Mouse (Mus musculus): ENCODE data around the gene Naa35.
A peak's percentile ranks its signal among the peaks of the same experiment; 100 is the strongest.

The Naa35 gene

DNA sequence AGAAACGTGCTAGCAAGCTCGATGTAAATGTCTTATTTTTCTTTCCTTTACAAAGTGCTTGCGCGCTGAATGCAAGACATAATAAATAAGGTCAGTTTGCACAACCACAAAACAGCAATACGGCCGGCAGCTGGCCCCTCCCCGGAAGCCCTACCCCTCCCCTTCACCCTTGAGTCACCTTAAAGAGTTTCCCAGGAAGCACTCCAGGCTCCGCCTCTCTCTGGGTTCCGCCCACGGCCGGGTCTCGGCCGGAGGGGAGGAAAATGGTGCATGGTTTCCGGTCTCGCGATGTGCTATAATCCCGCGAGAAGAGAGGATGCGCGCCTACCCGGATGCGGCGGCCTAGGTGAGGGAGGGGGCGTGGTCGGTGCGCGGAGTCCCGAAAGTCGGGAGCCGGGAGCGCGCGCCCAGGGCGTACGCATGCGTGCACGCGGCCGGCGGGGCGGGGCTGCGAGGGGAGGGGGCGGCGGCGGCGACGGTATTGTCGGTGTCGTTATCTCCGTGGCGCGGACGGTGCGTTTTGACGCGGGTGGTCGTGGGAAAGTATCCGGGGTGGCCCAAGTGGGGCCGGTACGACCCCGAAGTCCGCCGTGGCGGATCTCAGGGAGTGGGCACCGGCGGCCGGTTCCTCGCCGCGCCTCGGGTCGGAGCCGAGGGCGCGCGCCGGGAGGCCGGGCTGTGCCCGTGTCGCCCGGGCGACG, at the start of gene Naa35, which contains the start of gene Agtpbp1:
Gene Naa35, plus strand, starts transcription at position 313 of the 701 bp plus-strand sequence.
Gene Agtpbp1, minus strand, starts transcription at position 281 of the 701 bp plus-strand sequence.
- peak; percentile 99 to 100 for DNase-seq

DNA sequence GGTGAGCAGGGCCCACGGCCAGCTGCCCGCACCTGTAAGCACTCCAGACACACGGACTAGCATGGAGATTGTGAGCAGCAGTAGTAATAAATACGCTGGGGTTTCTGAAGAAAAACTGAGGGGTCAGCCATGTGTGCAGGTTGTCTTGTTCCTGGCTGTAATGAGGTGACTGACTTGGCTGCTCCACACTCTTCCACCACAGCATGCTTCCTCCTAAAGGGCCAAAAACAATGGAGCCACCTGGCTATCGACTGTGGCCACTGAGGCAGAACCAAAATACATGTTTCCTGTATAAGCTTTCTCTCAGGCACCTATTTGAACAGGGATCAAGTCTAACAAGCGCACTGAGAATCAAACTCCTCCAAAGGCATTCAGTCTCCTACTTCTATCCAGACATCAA, 49.3 kb upstream of the Naa35 start:
- peak; percentile 46 to 60 for DNase-seq

DNA sequence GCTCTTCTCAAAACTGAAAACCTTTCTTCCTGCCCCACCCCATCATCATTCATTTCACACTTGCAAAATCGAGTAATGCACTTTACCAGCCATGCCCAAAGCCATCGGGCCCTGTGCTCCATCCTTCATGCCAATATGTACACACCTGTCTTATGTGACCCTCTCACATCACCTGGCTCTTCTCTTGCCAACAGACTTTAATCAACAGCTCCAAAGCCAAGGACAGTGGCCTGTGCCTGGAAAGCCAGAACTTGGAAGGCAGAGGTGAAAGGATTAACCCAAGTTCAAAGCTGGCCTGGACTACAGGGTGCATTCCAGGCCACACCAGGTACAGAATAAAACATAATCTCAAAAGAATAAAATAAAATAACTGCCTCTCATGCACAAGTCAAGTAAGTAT, 48.4 kb upstream of the Naa35 start:
- no peak for DNase-seq

DNA sequence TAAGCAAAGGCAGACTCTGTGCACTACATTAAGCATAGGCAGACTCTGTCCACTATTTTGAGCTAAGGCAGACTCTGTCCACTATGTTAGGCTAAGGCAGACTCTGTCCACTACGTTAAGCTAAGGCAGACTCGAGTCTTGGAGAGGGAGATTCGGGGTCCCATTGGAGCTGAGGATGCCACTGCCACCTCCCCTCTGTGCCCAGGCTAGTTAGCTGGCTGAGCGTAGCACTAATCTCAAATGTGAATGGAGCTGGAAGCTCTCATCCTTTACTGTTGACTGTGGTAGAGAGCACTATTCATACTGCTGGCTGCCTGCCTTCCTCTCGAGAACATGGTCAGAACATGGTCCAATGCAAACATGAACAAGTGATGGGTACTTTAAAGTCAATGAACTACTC, 46.4 kb upstream of the Naa35 start:
- no peak for DNase-seq

DNA sequence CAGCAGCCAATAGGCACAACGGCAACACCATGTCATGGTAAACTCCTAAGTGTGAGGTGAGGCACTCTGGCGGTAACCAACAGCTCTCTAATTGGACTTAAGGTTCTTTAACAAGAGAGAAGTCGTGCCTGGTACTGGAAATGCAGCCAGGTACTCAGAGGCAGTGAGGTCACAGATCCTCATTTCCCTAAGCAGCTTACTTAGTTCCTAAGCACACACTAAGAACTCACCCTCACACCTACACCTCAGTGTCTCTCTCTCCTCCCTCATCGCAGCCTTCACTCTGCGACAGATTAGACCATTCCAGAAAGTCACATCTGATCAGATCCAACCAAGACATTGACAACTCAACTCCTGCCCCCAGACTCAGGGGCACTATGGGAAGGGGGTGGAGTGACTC, 45.0 kb upstream of the Naa35 start:
- DNase-seq = no peak

DNA sequence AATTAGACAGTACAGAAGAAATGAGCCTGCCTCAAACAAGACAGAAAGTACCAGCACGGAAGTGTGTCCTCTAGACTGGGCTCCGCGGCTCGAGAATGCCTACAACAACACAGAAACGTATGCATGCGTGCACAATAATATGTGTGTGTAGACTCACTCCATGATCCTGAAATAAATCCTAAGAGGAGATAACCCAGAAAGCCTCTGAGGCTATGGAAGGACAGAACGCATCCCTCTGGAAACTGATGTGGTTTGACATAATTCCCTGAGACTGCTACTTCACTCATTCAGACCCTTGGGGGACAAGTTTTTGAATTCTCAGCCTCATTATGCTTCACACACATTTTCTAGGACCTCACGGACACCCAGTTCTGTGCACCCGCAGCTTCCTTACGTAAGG, 42.6 kb upstream of the Naa35 start:
- no peak for DNase-seq

DNA sequence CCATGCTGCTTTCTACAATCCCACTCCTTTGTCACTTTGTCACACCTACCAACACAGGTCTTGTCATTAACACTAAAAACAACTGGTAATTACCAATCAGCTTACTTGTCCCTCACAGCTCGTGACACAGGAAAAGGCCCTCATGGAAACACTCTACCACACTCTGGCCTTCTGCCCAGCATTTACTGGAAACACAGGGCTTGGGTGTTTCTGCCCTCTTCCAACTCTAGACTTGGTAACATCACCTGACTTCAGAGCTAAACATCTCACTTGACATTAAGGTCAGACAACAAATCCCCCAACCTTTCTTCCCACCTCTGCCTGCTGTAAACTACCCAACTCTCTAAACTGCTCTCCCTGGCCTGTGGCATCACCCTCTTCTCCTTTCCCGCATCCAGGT, 38.0 kb upstream of the Naa35 start:
- DNase-seq = no peak

DNA sequence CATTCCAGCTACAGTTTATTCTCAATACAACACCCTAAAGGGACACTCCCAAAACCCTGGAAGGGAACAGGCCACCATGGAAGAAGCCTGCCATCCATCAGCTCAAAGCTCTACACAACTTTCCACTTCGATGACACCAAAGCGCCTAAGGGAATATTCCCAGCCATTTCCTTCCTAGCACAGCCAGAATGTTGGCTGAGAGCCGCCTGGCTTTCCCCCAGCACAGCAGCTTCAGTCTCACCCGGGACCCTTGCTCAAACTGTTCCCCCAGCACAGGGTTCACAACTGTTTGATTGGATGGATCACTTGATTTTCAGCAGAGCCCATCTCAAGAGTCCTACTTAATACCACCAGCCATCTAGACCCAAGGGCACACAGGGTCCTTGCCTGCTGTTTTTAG, 37.3 kb upstream of the Naa35 start:
- no peak for DNase-seq

DNA sequence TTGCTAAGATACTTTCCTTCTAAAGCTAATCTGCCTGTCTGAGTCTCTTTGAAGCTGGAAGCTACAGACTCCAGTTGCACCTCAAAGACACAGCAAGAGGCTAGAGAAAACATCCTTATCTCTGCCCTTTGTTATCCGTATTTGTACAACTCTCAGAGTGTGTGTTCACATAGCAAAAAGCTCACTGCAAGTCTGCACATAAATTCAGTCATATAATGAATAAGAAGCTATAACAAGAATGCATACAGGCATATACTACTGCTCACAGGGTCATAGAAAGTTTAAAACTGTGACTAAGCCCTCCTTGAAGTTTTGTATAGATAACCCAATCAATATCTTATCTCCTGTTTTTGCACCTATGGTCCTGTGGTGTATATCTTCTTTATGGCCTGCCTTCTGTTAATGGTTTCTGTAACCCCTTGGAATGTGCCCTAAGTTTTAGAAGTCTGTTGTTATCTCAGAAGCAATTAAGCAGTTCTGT, 35.7 kb upstream of the Naa35 start:
- DNase-seq = no peak

DNA sequence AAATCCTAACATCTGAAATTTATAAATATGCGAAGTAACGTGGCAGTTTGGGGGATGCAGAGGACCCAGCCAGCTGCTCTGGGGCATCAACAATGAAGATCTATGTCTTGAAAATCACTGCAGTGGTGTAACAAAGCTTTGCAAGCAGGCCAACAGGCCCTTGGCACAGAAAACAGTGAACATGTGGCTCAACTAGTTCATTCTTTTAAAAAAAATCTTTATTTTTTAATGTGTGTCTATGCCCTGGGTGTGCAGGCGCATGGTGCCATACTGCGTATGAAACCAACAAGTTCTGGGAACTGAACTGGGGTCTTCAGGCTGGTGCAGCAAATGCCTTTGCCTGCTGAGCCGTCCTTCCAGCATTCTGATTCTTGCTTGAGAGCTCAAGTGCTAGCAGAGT, 32.8 kb upstream of the Naa35 start:
- no peak for DNase-seq

DNA sequence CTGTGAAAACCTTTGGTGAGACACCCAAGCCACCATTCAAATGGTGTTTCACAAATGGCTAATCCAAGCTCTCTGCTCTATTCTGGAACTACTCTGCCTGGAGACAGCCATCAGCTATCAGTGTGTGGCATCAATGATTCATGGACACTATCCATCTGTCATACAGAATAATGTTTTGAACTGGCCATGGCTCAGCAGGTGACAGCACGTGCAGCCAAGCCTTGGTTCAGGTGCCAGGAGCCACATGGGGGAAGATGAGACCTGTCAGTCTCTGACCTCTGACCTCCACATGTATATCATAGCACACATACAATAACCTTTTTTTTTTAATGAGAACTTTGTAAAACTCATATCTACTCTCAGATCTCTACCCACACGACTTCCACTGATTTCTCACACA, 32.3 kb upstream of the Naa35 start:
- DNase-seq = peak; percentile 74 to 78

DNA sequence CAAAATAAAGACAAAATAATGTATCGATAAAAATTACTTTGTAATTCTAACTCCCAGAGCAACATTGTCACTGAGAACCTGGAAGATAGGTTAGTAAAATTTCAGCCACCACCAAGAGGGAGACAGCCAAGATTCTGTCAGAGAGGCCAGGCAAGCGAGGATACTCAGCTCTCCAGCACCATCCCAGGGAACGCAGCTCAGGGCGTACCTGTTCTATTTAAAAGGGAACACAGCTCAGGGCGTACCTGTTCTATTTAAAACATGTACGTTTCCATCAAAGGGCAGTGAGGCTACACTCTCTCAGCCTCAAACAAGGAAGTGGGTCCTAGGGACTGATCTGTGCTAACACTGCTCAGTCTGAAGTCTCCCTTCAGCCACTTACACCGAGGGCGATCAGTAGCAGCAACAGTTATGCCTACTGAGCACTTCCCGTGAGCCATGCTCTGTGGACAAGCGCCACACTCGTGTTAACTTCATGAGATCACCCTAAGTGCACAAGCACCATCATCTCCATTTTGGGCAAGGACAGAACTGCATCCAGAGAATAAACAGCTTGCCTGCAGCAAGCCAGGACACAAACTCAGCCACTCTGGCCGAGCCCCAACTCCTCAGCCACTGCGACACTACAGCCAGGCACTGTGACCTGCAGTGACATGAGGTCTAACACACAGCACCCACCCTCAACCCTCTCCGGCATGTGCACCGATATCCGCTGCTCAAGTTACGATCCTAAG, 30.1 kb upstream of the Naa35 start:
- peak; percentile 65 for DNase-seq

DNA sequence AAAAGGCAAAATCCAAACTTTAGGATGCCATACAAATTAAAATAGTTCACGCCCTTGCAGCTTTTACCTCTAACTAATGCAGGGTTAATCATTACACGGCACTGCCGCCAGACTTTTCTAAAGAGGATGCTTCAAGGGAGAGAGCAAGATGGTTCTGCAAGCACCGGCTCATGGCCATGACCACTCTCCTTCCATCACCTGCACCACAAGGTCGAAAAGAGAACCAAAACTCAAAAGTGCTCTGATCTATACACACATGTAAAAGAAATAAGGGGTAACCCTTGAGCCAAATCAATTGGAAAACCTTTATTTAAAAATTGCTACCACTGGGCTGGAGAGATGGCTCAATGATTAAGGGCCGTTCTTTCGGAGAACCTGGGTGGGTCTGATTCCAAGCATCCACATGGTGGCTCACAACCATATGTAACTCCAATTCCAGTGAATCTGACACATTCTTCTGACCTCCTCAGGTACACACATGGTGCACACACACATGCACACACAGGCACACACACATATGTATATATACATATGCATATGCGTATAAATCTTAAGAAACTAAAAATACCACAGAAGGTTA, 29.4 kb upstream of the Naa35 start:
- DNase-seq = peak in 1 of 2 experiments; percentile 36

DNA sequence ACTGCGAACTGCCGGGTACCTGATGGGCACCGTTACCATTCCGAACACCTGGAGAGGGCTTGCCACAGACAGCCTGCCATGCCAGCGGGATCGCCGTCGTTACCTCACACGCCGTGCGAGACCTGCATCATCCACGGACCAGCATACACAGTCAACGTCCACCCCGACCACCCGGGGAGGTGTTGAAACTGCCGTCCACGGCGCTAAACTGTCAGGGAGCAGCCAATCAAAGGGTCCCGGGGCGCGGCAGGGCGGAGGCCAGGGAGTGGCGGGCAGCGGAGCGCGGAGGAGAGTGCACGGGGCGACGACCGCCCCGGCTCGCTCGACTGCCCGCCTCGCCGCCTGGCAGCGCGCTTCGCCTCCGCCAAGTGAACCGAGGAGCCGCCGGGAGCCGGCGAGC, 28.4 kb upstream of the Naa35 start:
- DNase-seq = peak; percentile 71 to 72

DNA sequence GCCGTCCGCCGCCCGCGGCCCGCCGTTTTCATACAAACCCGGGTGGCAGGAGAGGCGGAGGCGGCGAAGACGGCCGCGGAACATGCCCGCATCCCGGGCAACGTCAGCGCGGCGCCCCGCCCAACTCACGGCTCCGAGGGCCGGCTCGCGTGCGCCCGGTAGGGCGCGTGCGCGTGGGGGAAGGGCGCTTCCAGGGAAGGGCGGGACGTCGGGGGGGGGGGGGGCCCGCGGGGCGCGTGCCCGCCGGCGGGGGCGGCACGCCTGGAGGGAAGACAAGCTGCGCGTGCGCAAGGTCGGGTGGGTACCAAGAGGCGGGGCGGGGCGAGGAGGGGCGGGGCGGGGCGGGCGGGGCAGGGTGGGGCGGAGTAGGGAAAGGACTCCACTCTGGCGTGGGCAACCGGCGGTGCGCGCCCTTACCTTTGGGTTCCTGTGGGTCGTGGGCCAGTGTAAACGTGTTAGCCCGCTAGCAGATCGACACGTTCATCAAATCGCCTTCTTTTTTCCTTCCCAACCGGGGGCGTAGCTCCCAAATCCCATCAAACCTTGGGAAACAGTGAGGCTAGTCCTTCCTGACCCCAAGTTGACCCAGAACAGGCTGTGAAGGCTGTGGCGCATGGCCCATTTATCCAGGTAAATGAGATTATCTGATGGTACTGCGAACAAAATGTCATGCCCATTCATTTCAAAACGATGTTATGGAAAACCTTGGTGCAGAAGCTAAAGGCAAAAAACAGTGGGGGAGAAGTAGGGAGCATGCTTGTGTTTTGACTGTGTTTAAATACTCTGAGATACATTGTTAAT, 27.7 kb upstream of the Naa35 start:
- DNase-seq = peak; percentile 89 to 93

DNA sequence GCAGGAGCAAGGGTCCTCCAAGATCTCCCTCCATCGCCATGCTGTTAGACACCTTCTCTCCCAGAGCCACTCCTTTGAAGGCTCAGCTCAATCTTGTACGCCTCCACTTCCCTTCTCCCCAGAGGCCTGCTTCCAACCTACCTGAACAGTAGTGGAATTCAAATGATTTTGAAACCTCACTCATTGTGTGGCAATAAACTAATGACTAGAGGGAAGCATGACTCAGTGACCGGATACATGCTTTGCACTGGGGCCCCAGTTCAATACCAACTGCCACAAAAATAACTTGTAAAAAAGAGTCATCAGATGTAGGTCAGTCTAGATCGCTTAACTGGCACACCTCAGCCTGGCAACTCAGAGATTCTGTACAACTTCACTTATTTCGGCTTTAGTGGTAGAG, 26.3 kb upstream of the Naa35 start:
- no peak for DNase-seq

DNA sequence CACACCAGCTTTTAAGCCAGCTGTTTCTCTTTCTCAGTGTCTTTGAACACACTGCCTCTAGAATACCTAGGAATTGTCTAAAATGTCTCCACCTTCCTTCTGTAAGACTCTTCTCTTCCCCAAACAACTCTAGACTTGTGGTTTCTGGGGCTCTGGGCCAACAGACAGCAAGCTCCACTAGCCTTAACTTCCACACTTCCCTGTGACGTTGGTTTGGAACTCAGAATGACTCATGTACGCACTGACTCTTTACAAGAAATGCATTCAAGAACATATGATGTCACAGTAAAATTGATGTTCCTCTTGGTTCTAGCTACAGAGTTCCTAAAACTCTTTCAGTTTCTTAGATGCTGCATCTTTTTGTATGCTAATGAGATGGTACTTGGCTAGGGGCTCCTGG, 22.6 kb upstream of the Naa35 start:
- DNase-seq = no peak

DNA sequence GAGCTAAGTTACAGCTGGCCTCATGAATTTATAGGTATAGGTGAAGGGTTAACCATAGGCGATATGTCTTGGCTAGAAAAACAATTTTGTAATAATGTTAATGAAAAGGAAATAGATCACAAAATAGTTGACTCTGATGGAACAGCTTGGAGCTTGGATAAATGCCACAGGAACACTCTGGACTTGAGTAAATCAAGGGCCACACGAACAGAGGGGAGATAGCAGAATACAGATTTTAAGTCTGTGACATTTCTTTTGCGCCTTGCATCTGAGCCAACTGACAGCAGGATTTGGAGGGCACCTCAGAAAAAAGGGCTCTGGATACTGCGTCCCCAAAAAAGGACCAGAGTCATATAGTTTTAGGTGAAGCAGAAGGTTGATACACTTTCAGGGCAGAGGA, 20.6 kb upstream of the Naa35 start:
- DNase-seq = no peak

DNA sequence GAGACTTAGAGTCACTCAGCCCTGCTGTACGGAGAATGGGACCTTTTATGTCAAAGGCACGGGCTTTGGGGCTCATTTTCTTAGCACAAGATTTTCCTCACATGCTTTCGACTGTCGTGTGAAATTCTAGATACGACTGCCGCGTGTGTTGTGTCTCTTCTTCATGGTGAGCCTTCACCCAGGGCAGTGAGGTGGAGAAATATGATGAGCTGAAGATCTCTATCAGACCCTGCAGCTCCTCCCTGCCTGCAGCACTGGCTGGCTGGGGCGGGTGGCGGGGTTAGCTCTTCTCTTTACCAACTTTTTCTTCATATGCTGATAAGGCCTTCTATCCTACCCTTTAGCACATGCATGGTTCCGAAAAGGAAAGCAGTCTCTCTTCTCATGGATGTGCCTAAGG, 20.1 kb upstream of the Naa35 start:
- DNase-seq = no peak

DNA sequence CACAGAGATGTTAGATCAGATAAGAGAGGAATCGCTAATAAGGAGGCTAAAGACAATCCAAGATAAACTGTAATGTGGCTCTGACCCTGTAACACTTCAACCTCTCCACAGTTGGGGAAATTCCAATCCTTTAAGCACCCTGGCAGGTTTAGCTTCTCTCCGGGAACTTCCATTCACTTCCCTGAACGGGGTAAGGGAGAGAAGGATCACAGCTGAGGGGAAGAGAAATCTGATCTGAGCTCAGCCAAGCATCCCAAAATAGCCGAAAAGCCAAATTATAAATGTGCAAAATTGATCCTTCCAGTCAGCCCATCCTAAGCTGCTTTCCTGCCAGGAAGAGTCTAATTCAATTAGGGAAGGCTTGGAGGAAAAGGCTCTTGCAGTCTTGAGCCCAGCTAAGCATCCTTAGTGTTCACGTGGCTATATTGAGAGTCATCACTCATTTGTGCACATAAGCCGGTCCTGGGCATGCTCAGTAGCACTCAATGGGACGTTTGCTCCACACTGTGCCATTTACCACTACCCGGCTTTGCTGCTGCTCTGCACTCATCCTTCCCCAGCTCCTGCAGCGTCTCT, 19.0 kb upstream of the Naa35 start:
- DNase-seq = no peak

DNA sequence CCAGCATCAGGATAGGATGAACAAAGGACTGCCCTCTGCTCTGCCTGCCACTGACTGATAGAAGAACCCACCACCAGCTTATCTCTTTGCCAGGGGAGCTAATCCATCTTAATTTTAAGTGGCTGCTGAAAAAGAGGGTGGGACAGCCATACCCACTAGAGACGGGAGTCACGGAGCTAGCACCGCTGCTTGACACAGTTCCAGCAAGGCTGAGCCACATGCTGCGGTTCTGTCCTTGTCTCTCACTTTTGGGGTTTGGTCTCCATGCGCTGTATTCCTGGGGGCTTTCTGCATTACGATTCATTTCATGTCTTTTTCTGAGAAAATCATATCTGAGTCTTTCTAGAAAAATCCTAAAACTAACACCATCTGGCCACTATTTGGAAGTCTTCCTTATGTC, 14.0 kb upstream of the Naa35 start:
- DNase-seq = no peak

DNA sequence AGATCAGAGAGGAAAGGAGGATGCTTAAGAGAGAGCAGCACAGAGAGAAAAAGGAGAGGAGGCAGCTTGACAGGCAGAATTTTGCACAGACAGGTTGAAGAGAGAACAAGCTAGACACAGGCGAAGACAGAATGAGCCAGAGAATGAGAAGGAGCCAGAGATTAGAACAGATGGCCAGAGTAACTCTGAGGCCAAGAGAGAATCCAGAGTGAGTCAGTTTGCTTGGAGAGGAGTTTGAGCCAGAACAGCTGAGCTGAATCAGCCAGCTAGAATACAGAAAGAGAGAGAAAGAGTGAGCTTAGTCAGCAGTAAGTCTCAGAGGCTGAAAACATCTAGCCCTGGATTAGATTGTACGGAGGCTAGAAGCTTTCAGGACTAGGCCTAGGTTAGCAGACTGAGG, 12.5 kb upstream of the Naa35 start:
- peak in 1 of 2 experiments; percentile 21 for DNase-seq

DNA sequence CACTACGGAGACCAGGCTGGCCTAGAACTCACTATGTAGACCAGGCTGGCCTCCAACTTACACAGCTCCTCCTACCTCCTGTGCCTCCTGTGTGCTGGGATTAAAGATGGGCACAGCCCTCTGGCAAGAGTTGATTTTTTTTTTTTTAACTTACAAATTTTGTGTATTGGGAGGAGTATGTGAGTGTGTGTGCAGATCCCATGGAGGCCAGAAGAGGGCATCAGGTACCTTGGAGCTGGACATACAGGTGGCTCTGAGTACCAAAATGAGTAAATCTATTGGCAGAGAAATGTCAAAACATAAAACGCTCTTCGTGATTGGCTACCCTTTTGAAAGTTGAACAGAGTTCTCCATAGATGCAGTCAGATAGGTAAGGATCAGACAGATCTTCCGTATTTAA, 4.1 kb upstream of the Naa35 start:
- no peak for DNase-seq

All from cerebellum, postnatal 36 days (tissue).